Mouse (Mus musculus) right cerebral cortex, adult 2 months (tissue): ENCODE measurements around the gene Jazf1.

Experiments used
- DNase-seq, 2 experiments: peaks; one replicate each; pipeline ENCODE4 v3.0.0; 2021 to 2022; ENCODE audit warnings: low spot score in 2 of 2

The Jazf1 gene

DNA sequence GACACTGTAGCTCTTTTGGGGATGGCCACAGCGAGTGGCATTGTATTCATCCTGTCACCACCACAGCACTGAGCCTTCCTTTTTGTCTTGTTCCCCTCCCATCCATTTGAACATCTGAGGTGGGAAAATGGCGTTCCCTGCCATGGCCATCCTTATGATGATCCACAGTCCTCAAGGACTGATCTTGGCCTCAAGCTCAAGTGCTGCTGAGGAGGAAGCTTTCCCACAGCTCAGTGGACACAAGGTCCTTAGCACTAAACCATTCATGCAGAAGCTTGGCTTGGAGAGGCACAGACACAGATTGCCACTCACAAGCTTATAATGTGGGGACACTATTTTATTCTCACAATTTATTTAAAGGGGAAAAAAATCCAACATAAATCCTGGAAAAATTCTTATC is 58.1 kb downstream of the Jazf1 start:
- no peak for DNase-seq

DNA sequence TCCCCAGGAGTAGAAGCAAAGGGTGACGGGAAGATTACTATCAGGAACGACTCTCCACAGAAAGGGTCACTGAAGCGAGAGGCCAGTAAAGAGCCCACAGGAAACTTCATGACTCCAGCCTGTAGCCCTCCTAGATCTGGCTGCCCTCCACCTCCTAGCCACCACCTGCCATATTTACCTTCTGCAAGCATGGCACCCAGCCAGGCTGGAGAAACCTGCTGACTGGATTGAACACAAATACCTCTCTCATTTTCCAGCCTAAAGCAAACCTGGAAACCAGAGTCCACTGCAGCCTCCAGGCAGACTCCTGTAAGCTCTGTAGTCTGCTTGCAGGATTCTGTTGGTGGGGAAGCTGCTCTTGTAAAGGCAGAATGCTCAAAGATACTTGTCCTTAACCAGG is 62.4 kb downstream of the Jazf1 start:
- no peak for DNase-seq

DNA sequence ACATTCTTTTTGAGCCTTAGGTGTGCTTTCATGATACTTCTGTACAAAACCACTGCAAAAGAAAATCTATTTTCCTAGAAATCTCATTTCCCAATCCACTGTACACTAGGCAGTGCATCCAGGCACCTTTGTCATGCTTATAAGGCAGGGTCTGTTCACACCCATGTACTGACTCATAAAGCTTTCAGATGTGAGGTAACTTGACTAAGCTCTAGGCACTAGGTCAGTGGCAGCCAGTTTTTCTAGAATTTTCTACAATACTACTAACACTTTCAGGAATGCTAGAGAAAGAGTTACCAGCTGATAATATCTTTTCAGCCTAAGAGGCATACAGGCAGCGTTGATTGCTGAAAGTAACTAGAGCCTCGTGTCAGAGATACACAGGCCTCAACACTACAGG is 62.9 kb downstream of the Jazf1 start:
- no peak for DNase-seq

DNA sequence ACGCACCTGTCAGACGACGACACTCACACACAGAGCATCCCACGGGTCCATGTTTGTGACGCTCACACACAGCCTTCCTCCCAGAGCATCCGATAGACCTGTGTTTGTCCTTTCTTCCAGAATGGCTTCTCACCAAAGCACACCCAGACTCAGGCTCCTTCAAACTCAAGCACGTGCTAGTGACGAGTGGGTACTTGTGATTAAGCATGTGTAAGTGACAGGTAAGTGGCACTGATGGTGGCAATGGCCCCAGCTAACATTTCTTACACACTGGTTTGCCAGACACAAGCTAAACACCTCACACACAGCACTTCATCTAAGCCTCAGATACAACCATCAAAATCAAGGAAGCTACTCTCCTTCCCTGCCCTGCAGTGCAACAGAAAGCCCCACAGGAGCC is 77.6 kb downstream of the Jazf1 start:
- no peak for DNase-seq

DNA sequence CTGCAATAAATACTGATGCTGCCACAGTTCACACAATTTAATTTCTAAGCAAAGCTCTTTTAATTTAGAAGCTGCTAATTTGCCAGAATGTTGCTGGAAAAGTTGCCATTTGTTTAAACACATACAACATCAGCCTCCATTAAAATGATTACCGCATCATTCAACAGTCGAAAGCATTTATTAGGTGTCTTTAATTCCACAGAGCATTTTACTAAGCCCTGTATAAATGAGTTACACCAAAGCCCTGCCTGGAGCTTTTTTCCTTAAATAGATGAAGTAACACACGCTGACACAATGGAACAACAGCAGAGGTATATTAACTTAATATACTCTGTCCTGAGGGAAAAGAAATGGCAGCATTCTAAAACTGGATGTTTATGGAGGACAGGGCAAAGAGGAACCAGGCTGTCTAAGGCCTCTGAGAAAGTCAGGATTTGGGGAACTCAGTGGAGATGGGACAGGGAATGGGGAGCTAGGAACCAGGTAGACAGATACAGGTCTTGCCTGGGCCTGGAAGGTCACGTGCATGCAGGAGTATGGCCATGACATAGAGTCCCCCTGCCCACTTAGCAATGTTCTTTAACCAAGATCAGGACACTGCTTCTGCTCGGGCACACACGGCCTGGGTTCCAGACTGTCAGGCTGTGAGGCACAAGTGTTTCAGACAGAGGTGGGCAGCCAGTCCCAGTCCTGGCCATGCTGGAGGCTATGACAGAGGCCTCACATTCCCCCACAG is 80.4 kb downstream of the Jazf1 start:
- no peak for DNase-seq

DNA sequence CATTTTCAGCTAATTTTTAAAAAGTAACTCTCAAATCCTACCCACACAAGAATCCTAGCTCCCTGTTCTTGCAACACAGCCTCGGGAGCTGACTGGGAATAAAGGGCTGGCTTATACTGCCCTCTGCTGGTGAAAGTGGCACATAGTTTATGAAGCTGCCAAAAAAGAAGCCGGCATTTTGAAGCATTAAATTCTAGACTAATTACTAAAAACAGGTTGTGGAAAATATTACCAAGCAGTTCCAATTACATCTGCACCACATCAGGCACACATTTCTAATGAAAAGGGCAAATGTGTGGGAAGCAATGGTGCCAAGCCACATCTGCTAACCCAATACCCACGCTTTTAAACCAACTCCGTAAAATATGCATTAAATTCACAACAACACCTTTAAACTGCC is 81.0 kb downstream of the Jazf1 start:
- peak in 1 of 2 experiments; percentile 65 for DNase-seq

DNA sequence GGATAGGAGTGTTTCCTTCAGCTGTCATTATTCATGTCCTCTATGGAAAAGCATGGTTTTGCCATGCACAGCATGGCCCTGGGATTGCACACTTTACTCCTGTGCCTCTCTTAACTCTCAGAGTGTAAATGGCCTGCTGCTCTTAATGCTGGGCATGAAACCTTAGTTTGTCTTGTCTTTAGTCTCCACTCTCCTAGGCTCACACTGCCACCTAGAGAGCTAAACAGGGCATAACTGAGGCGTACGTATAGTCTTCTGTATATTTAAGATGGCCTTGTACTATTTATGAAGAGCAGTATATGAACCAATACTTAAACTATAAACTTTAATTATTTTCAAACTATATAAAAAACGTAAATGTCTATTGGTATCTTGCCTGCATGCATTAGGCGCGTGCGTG is 86.3 kb downstream of the Jazf1 start:
- DNase-seq = no peak

GRCm38 (mm10) chr6:52979503-52979902 is 88.9 kb downstream of the Jazf1 start:
- DNase-seq = peak in 1 of 2 experiments; percentile 52

DNA sequence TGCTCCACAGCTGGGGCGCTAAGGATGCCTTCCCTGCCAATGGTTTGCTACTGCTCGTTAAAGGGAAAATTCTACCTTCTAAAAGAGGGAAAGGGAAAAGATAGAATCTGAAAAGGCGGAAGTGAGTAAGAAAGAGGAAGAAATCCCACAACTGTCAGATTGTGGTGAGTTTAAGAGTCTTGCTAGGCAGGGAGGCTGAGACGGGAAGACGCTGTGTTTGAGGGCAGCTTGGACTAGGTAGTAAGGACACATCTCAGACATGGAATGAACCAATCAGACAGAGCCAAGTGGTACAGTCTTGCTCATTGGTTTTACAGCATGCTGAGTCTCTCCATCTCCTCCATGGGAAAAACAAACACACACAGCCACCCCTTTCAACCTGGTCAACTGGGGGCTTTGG is 95.1 kb downstream of the Jazf1 start:
- DNase-seq = no peak

DNA sequence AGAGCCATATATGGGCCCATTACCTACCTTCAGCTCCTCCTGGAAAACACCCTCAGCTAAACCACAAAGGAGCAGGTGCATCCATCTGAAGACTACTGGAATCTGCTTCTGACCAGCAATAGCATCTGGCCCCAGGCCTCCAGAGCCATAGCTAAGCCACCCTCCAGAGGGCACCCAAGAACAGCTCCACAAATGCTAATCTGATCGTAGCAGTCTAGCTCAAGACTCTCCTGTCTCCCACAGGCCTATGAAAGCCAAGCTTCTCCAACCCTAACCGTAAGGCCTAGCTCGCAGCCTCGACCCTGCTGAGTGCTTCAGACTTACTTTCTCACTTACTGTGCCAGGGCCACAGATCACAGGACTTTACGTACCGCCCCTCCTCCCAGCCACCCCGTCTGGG is 96.3 kb downstream of the Jazf1 start:
- DNase-seq = no peak

DNA sequence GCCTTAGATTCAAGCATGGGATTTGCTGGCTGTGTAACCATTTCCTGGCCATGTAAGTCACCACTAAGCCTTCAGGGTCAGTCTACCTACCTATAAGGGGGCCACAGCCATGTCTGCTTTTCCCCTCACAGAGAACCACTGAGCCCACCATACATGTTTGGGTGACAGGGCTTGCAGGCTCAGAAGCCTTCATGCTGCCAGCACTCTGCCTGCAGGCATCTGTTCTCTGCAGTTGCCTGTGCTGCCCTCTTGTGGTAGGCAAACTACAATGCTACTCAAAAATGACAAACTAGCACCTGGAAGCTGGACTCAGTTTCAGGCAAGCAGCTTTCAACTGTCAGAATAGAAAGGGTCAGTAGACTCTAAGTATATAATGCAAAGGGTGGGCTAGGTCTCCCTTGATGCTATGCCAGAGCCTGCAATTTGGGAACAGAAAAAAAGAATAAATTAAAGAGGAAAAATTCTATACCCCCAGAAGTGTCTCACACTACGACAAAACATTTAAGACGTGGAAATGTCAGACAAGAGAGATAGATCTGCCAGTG is 98.6 kb downstream of the Jazf1 start:
- DNase-seq = peak; percentile 75 to 80

DNA sequence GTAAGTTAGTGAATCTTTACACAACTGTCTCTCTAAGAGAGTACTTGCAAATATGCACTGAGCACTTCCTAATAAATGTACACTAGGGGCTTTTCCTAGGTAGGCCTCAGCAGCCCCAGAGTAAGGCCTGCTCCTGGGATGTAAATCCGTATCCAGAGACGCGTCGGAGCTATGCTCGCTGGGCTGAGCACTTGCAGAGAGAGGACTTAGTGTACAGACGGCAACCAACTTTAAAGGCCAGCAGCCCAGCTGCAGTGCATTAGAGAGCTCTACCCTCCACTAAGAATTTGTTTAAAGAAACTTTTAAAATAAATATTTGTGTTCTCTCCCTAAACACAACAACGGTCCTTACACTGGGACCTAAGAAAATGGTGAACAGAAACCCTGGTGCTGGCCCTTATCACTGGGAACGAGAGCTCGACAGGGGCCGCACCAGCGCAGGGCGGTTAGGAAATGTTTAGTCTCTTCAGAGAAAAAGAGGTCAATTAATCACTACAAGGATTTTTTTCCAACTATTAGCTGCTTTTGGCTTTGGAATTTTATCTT is 100.0 kb downstream of the Jazf1 start:
- no peak for DNase-seq

DNA sequence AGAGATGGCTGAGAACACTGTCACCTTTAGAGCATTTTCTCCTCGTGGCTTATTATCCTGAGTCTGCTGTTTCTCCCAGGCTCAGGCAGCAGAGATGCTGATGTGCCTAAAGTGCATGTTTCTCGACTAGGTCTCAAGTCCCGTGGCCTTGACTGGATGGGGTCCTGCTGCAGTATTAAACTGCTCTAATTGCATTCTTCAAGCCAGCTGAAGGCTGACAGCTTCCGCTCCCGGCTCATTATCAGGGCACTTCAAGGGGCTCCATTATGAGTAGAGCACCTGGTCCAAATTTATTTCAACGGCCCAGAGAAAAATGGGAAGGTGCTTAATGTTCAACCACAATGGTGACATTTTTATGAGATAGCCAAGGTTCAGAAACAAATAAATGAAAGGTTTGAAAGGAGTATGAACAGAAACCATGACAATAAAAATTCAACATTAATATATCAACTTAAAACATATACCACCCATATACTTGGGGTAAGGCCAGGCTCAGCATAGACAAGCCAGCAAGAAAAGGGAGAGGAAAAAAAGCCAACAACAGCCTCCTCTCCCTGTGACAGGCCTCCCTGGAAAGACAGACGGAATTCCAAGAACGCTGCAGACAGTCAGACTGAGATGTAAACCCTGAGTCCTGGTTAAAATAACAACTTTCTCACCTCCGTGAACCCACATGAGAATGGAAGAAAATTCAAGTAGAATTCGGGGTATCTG is 100.7 kb downstream of the Jazf1 start:
- no peak for DNase-seq

DNA sequence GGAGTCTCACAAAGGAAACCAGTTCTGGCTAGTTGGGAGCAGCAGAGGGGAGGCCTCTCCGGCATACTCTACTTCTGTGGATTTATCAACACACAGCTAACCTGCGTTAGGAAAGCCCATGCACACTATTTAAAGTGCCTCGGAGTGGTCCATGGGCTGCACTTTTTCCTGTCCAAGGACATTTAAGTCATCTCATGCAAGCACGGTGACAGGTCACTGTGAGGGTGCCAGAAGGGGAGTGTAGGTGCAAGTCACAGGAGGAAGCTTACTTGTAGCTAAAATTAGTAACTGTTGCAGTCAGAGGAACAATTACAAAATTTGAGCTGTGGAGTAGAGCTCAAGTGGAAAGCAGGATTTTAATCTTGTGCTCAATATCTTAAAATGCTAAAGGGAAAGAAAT is 102.4 kb downstream of the Jazf1 start:
- DNase-seq = no peak

DNA sequence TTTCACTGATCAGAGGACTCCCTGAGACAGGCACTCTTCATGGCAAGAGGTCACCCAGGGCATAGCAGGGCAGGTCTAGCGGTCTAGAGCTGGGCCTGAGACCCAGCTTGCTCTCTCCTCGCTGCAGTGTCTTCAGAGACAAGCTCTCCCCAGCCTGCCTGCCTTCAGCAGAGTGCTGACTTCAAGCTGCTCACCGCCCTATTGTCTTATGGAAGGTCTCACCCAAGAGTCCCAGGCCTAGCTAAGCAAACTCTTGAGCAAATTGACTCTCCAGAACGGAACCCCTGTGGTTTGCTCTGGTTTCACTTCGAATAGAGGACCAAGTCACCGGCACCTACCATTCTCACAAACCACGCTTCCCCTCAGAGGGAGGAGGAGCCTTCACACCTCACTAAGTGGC is 103.1 kb downstream of the Jazf1 start:
- DNase-seq = no peak

GRCm38 (mm10) chr6:52963840-52964690 is 104.4 kb downstream of the Jazf1 start:
- DNase-seq = peak in 1 of 2 experiments; percentile 54

DNA sequence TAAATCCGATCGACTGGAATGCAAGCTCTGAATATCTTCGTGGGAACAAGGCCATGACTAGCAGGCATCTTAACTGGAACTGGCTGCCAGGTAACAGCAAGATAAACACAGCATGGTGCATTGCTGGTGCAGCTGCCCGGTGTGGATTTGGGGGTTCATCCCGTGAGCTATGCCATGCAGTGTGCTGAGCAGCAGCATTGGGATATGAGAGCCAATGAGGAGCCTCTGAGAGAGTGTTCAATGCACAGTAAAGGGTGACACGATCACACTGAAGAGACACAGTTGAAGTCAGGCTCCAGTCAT is 105.0 kb downstream of the Jazf1 start:
- DNase-seq = no peak

- DNase-seq = no peak
Measured at GRCm38 (mm10) chr6:52962600-52963429, 105.6 kb downstream of the Jazf1 start.

DNA sequence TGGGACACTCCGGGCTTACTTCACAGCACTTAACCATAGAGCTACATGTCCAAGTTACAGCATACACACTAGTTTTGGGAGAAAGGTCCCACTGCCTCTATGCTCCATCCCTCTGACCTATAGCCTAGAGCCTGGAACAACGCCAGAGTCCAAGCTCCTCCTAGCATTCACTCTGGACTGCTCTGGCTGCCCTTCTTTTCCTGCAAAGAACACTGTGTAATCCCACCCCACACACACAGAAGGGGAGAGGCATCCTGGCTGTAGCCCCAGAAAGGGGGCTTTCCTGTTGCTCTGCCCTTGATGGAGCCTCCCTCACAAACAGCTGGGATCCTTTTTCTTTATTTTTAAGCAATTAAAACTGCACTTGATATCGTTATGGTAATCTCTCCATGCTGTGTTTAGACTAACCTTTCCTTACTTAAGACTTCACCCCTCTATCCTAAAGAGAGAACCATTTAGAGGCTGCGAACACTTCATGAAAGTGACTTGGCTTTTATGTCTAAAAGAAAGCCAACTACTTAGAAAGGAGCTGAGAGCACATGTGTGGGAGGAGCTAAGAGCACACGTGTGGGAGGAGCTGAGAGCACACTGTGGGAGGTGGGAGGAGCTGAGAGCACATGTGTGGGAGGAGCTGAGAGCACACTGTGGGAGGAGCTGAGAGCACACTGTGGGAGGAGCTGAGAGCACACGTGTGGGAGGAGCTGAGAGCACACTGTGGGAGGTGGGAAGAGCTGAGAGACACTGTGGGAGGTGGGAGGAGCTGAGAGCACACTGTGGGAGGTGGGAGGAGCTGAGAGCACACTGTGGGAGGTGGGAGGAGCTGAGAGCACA is 106.6 kb downstream of the Jazf1 start:
- DNase-seq = no peak

GRCm38 (mm10) chr6:52957730-52958129 is 110.7 kb downstream of the Jazf1 start:
- peak; percentile 76 to 84 for DNase-seq
